Mouse (Mus musculus) intestine, postnatal 0 days (tissue): ENCODE results near the gene Asl. TPM values are rescaled to one million over a fixed set of nuclear protein-coding genes. Genes with fewer than 3 reads are reported as not detected.

Experiments used
- ATAC-seq: fragments of 200-750 bp; cut with Nextera tagmentation; 2 replicates; pipeline ENCODE4 v1.8.0; 2017; ENCODE audit warnings: mild to moderate bottlenecking, moderate TSS enrichment, moderate library complexity
- H3K27ac ChIP-seq: fragments of 300-500 bp; sonication (generic); 2 replicates; pipeline ENCODE4 v1.5.1; 2014; ENCODE audit warnings: mild to moderate bottlenecking, low read depth, low read length, moderate library complexity
- H3K27me3 ChIP-seq: fragments of 300-500 bp; sonication (generic); replicated peaks from 2 replicates; pipeline ENCODE4 v1.6.1; 2014; ENCODE audit warnings: low read length, mixed read lengths; ENCODE audit not compliant: control insufficient read depth, insufficient read depth
- H3K36me3 ChIP-seq: fragments of 300-500 bp; sonication (generic); 2 replicates; pipeline ENCODE4 v1.6.1; 2014; ENCODE audit warnings: mild to moderate bottlenecking, moderate library complexity; ENCODE audit not compliant: control insufficient read depth, insufficient read depth
- H3K4me1 ChIP-seq: fragments of 300-500 bp; sonication (generic); replicated peaks from 2 replicates; pipeline ENCODE4 v1.6.1; 2014; ENCODE audit warnings: antibody characterized with exemption, low read length, mixed read lengths; ENCODE audit not compliant: control insufficient read depth, insufficient read depth
- H3K4me2 ChIP-seq: fragments of 300-500 bp; sonication (generic); replicated peaks from 2 replicates; pipeline ENCODE4 v1.6.1; 2014; ENCODE audit warnings: low read depth, mild to moderate bottlenecking, moderate library complexity
- H3K4me3 ChIP-seq: fragments of 300-500 bp; sonication (generic); 2 replicates; pipeline ENCODE4 v1.5.1; 2014; ENCODE audit warnings: low read depth, low read length
- H3K9ac ChIP-seq: fragments of 300-500 bp; sonication (generic); 2 replicates; pipeline ENCODE4 v1.6.1; 2014; ENCODE audit warnings: mild to moderate bottlenecking, low read depth, low read length
- H3K9me3 ChIP-seq: fragments of 300-500 bp; sonication (generic); 2 replicates; pipeline ENCODE4 v1.6.1; 2016; ENCODE audit warnings: mixed run types; ENCODE audit not compliant: control insufficient read depth
- CTCF ChIP-seq: sonication (generic); IDR thresholded peaks from 2 replicates; pipeline ENCODE4 v1.5.1; 2016; ENCODE audit warnings: low read depth, mild to moderate bottlenecking, control low read depth, antibody characterized with exemption, moderate library complexity
- WGBS: fragments of 180-500 bp; shearing (Covaris S2); extraction: QIAGEN DNeasy Blood & Tissue Kit; methylation state at CpG from one replicate; pipeline ENCODE4 v1.1.7; 2014; 5-methylcytosine and 5-hydroxymethylcytosine counted together
- polyA plus RNA-seq: library from polyadenylated mRNA; unstranded; fragments of >200 nt; fragmentation: Nextera tagmentation; extraction: Ambion mirVana; gene quantifications from 2 replicates; pipeline ENCODE4 v1.2.1, GENCODE M21; 2015

Gene Asl
- polyA plus RNA-seq, 1 experiment from 2014 or later: 148 TPM

GRCm38 (mm10) chr5:129974354-129974753 is 54.7 kb downstream of the Asl start:
- H3K9ac ChIP-seq: no peak overlapping the region
- TF ChIP-seq CTCF: no peak
- H3K4me3 ChIP-seq: no peak overlapping the region
- peaks cover 8% of the 10 kb centered on the region; the same call in 1 of the 2 replicates for H3K36me3 ChIP-seq
- H3K27ac ChIP-seq: peak overlapping the region; percentile 92
- 78% methylated on average over 4 of the region's 4 CpGs for WGBS
- no peaks in the 10 kb centered on the region for H3K4me1 ChIP-seq
- no peaks in the 10 kb centered on the region for H3K27me3 ChIP-seq
- peak; percentile 4; the same call in 1 of the 2 replicates for ATAC-seq
- no peak overlapping the region for H3K4me2 ChIP-seq
- H3K9me3 ChIP-seq: no peaks in the 10 kb centered on the region

- H3K4me3 ChIP-seq: no peak overlapping the region
- no peaks in the 10 kb centered on the region for H3K27me3 ChIP-seq
- no peak for ATAC-seq
- H3K36me3 ChIP-seq: peaks cover 6% of the 10 kb centered on the region; the same call in 1 of the 2 replicates
- no peak overlapping the region for H3K27ac ChIP-seq
- no peaks in the 10 kb centered on the region for H3K4me1 ChIP-seq
- H3K9ac ChIP-seq: no peak overlapping the region
- no peak for TF ChIP-seq CTCF
- 78% methylated on average over 4 of the region's 4 CpGs for WGBS
- H3K9me3 ChIP-seq: no peaks in the 10 kb centered on the region
- H3K4me2 ChIP-seq: no peak overlapping the region
Measured at GRCm38 (mm10) chr5:129971491-129971890, 57.6 kb downstream of the Asl start.

GRCm38 (mm10) chr5:129968417-129968816 is 60.6 kb downstream of the Asl start:
- Histone ChIP-seq H3K9ac (no peak overlapping the region), H3K4me2 (no peak overlapping the region), H3K27me3 (no peaks in the 10 kb centered on the region), H3K4me1 (no peaks in the 10 kb centered on the region), H3K4me3 (no peak overlapping the region), H3K36me3 (peaks cover 6% of the 10 kb centered on the region; the same call in 1 of the 2 replicates), H3K27ac (no peak overlapping the region), H3K9me3 (no peaks in the 10 kb centered on the region)
- TF ChIP-seq CTCF: no peak
- no peak for ATAC-seq
- 72% methylated on average over 7 of the region's 7 CpGs for WGBS

GRCm38 (mm10) chr5:129966448-129966847 is 62.6 kb downstream of the Asl start:
- TF ChIP-seq CTCF: no peak
- Histone ChIP-seq H3K27ac (no peak overlapping the region), H3K4me2 (no peak overlapping the region), H3K4me3 (no peak overlapping the region), H3K9ac (no peak overlapping the region), H3K4me1 (no peaks in the 10 kb centered on the region), H3K27me3 (no peaks in the 10 kb centered on the region), H3K9me3 (no peaks in the 10 kb centered on the region), H3K36me3 (peaks cover 4% of the 10 kb centered on the region; the same call in 1 of the 2 replicates)
- 93% methylated on average over 3 of the region's 3 CpGs for WGBS
- no peak for ATAC-seq

- Histone ChIP-seq H3K36me3 (no peaks in the 10 kb centered on the region), H3K27me3 (no peaks in the 10 kb centered on the region), H3K4me2 (no peak overlapping the region), H3K4me1 (no peaks in the 10 kb centered on the region), H3K4me3 (no peak overlapping the region), H3K27ac (no peak overlapping the region), H3K9ac (no peak overlapping the region), H3K9me3 (no peaks in the 10 kb centered on the region)
- no peak for ATAC-seq
- TF ChIP-seq CTCF: no peak
- WGBS: 70% methylated on average over 4 of the region's 4 CpGs
Measured at GRCm38 (mm10) chr5:129963224-129963623, 65.8 kb downstream of the Asl start.

Other genes with a start within 250 kb of the Asl start
- gene Psph, start 241.8 kb downstream of the Asl start, polyA plus RNA-seq: 22.2 and 23.6 TPM in 2 replicates
- 14.6 and 15.1 TPM in 2 replicates for gene Sumf2, start 182.3 kb downstream of the Asl start, polyA plus RNA-seq
- 1,534 and 1,607 TPM in 2 replicates for gene Chchd2, start 141.8 kb downstream of the Asl start, polyA plus RNA-seq
- gene Zbed5, start 133.5 kb downstream of the Asl start, polyA plus RNA-seq: 1.8 and 2.4 TPM in 2 replicates
- not detected in 2 replicates for gene Phkg1, start 130.7 kb downstream of the Asl start, polyA plus RNA-seq
- 3.3 and 3.8 TPM in 2 replicates for gene Nupr1l, start 120.7 kb downstream of the Asl start, polyA plus RNA-seq
- 84.7 and 92.1 TPM in 2 replicates for gene Vkorc1l1, start 87.3 kb downstream of the Asl start, polyA plus RNA-seq
- 260 and 264 TPM in 2 replicates for gene Gusb, start 26.2 kb downstream of the Asl start, polyA plus RNA-seq
- gene Crcp, start within 50 bp of the Asl start, polyA plus RNA-seq: 39.5 and 41.6 TPM in 2 replicates
- 28.7 and 29.3 TPM in 2 replicates for gene Tpst1, start 44.1 kb upstream of the Asl start, polyA plus RNA-seq
- gene Kctd7, start 115.6 kb upstream of the Asl start, polyA plus RNA-seq: 2.4 and 2.9 TPM in 2 replicates
- 21.1 and 21.9 TPM in 2 replicates for gene Rabgef1, start 142.6 kb upstream of the Asl start, polyA plus RNA-seq
- 45.7 and 47.0 TPM in 2 replicates for gene Tmem248, start 187.8 kb upstream of the Asl start, polyA plus RNA-seq
- gene Sbds, start 226.3 kb upstream of the Asl start, polyA plus RNA-seq: 97.7 and 105 TPM in 2 replicates
- gene Tyw1, start 226.4 kb upstream of the Asl start, polyA plus RNA-seq: 12.0 and 15.0 TPM in 2 replicates